Mouse (Mus musculus) kidney, adult 2 months (tissue): ENCODE results near the gene Adgrl2.

ENCODE experiments used
- CTCF ChIP-seq: fragments of 200-500 bp; conservative IDR thresholded peaks from 2 replicates; pipeline ENCODE4 v1.5.1; 2011; ENCODE audit warnings: low read depth, mild to moderate bottlenecking, control low read depth, low read length, moderate library complexity, mixed read lengths; ENCODE audit not compliant: insufficient read depth, insufficient read length
- POLR2A ChIP-seq: fragments of 200-500 bp; IDR thresholded peaks from one replicate; pipeline ENCODE4 v1.6.1; 2011; ENCODE audit warnings: low read depth, low read length, control low read depth

DNA sequence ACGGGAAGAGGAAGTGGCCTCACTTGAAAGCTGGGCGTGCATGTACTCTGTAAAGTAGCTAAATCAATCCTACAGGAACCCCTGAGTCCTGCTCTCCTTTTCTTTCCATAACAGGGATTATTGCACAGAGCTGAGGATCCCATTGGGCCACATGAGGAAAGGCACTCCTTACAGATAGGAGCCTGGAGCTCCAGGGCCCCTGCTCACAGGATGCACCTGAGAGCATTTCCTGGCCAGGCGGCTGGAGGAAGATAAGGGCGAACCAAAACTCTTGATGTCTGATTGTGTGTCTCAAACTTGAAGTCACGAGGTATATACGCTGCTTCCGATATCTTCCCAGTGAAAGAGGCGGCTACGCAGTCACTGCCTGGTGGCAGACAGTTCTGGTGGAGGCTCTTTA is 183.4 kb downstream of the Adgrl2 start:
- TF ChIP-seq CTCF = no peak
- TF ChIP-seq POLR2A = no peak
